Mouse (Mus musculus) heart, embryonic 14.5 days (tissue): ENCODE results near the gene Mapk8ip1. TPM values are rescaled to one million over a fixed set of nuclear protein-coding genes. Genes with fewer than 3 reads are reported as not detected.
A peak's percentile ranks its signal among the peaks of the same experiment; 100 is the strongest.

Experiments used
- ATAC-seq: fragments of 200-750 bp; cut with Nextera tagmentation; 2 replicates; pipeline ENCODE4 v1.8.0; 2017; ENCODE audit warnings: low read depth, moderate TSS enrichment; ENCODE audit not compliant: insufficient number of reproducible peaks, insufficient read depth, low FRiP score
- H3K27ac ChIP-seq, 2 experiments: fragments of 200-500 bp in 1 of 2; fragments of 300-500 bp in 1 of 2; sonication (generic) in 1 of 2; replicated peaks in 1 of 2; 2 replicates each; pipeline ENCODE4 v1.5.1; 2012 to 2014; ENCODE audit warnings: low read depth in 2 of 2, low read length in 2 of 2, control low read depth in 1 of 2, mild to moderate bottlenecking in 1 of 2, mixed read lengths in 1 of 2; ENCODE audit not compliant: control insufficient read depth in 1 of 2, insufficient read depth in 1 of 2
- H3K27me3 ChIP-seq: fragments of 300-500 bp; sonication (generic); 2 replicates; pipeline ENCODE4 v1.6.1; 2014; ENCODE audit warnings: mild to moderate bottlenecking, low read length, control low read depth; ENCODE audit not compliant: control insufficient read depth, insufficient read depth
- H3K36me3 ChIP-seq: fragments of 300-500 bp; sonication (generic); 2 replicates; pipeline ENCODE4 v1.6.1; 2014; ENCODE audit warnings: mild to moderate bottlenecking, control low read depth, low read length, mixed read lengths; ENCODE audit not compliant: control insufficient read depth, insufficient read depth
- H3K4me1 ChIP-seq, 2 experiments: fragments of 200-500 bp in 1 of 2; fragments of 300-500 bp in 1 of 2; sonication (generic) in 1 of 2; 2 replicates each; pipeline ENCODE4 v1.6.1; 2012 to 2014; ENCODE audit warnings: low read length in 2 of 2, control low read depth in 1 of 2, mixed read lengths in 1 of 2; ENCODE audit not compliant: control insufficient read depth in 2 of 2, insufficient read depth in 2 of 2
- H3K4me2 ChIP-seq: fragments of 300-500 bp; sonication (generic); 2 replicates; pipeline ENCODE4 v1.6.1; 2014; ENCODE audit warnings: mild to moderate bottlenecking, low read length
- H3K4me3 ChIP-seq, 2 experiments: fragments of 200-500 bp in 1 of 2; fragments of 300-500 bp in 1 of 2; sonication (generic) in 1 of 2; 2 replicates each; pipeline ENCODE4 v1.5.1; 2012 to 2014; ENCODE audit warnings: low read length in 2 of 2, mild to moderate bottlenecking in 2 of 2, control low read depth in 1 of 2, low read depth in 1 of 2, moderate library complexity in 1 of 2; ENCODE audit not compliant: control insufficient read depth in 1 of 2, insufficient read depth in 1 of 2
- H3K9ac ChIP-seq: fragments of 300-500 bp; sonication (generic); 2 replicates; pipeline ENCODE4 v1.6.1; 2014; ENCODE audit warnings: mild to moderate bottlenecking, low read length
- H3K9me3 ChIP-seq: fragments of 300-500 bp; sonication (generic); 2 replicates; pipeline ENCODE4 v1.6.1; 2016; ENCODE audit warnings: low read length, control low read depth; ENCODE audit not compliant: control insufficient read depth
- WGBS: fragments of 180-500 bp; shearing (Covaris S2); extraction: QIAGEN DNeasy Blood & Tissue Kit; methylation state at CpG from one replicate; pipeline ENCODE4 v1.1.7; 2014; 5-methylcytosine and 5-hydroxymethylcytosine counted together
- polyA plus RNA-seq: library from polyadenylated mRNA; unstranded; fragments of >200 nt; fragmentation: Nextera tagmentation; extraction: Ambion mirVana; gene quantifications from 2 replicates; pipeline ENCODE4 v1.2.1, GENCODE M21; 2014

The Mapk8ip1 gene
- polyA plus RNA-seq: 1.9 and 2.9 TPM in 2 replicates

DNA sequence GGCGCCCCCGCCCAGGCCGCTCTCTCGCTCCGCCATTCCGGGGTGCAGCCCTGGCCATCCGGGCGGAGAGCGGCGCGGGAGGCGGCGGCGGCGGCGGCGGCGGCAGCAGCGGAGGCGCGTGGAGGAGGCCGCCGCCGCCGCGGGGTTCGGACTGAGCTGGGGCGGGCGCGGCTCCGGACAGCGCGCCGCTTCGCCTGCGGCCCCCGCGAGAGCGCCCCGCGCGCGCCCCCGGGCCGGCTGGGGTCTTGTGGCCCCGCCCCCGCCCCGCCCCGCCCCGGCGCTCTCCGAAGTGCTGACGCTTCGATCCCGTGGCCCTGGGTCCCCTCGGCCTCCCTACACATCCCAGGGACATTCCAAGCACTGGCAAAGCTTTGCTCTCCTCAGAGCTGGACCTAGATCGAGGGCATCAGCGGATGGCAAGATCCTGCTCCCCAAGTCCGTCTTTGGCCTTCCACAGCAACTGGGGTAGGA, at the start of gene Mapk8ip1:
Mapk8ip1 (minus strand) TSS at position 173 of the 471 bp plus-strand sequence.
- H3K4me3 ChIP-seq: peak within 1 kb of the TSS; percentile 50 to 63
- peaks cover 16% of the 10 kb centered on the region for H3K36me3 ChIP-seq
- H3K9ac ChIP-seq: peak within 1 kb of the TSS; percentile 64
- ATAC-seq: 0 out of 2 replicates have a peak, but pooled peaks have one; percentile 41
- 2% methylated on average over 24 of the region's 59 CpGs for WGBS
- no peaks in the 10 kb centered on the region for H3K9me3 ChIP-seq
- peaks cover 8% of the 10 kb centered on the region; the same call in 1 of the 2 replicates for H3K27me3 ChIP-seq
- H3K4me2 ChIP-seq: peak within 1 kb of the TSS; percentile 92
- no peak within 1 kb of the TSS for H3K27ac ChIP-seq
- H3K4me1 ChIP-seq: peaks cover 3% of the 10 kb centered on the region in 2 experiments; a peak in 1 of 4 replicates

DNA sequence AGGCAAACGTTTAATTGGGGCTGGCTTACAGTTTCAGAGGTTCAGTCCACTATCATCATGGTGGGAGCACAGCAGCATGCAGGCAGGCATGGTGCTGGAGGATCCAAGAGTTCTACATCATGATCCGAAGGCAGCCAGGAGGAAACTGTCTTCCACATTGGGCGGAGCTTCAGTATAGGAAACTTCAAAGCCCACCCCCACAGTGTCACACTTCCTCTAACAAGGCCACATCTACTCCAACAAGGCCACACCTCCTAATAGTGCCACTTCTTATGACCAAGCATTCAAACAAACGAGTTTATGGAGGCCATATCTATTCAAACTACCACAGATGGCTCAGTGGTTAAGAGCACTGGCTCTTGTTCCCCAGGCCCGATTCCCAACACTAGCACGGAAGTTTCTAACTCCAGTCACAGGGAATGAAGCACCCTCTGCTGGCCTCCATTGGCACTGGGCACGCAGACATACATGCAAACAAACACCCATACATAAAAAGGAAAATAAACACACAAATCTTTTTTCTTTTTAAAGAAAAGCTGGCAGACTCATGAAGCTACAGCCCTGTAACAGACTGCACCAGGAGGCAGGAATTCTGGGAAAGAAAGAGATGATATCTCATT, 46.2 kb upstream of the Mapk8ip1 start:
- H3K4me1 ChIP-seq: peaks cover 3 to 5% of the 10 kb centered on the region in 2 experiments; a peak in 3 of 4 replicates
- no peak overlapping the region for H3K4me2 ChIP-seq
- H3K27me3 ChIP-seq: no peaks in the 10 kb centered on the region
- WGBS: 66% methylated on average over 7 of the region's 7 CpGs
- H3K27ac ChIP-seq: no peak overlapping the region
- no peaks in the 10 kb centered on the region for H3K9me3 ChIP-seq
- H3K4me3 ChIP-seq: no peak overlapping the region
- no peak for ATAC-seq
- peaks cover 4% of the 10 kb centered on the region; the same call in 1 of the 2 replicates for H3K36me3 ChIP-seq
- H3K9ac ChIP-seq: no peak overlapping the region

DNA sequence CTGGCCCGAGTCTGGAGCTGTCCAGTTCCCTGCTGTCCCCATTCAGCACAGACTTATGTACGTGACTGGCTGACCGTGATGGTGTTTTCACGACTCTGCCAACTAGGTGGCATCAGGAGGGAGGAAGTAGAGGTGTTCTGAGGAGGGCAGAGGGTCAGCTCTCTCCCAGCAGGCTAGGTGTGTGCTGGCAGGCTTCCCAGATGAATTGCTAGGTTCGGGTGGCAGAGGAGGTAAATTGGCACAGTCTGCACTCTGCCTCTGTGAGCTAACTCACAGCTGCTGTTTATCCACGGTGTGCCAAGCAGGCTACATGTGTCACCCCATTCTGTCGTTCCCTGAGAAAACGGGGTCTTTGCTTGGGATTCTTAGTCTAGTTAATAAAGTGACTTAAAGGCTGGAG, 45.6 kb upstream of the Mapk8ip1 start:
- WGBS: 79% methylated on average over 8 of the region's 8 CpGs
- H3K9ac ChIP-seq: no peak overlapping the region
- no peak overlapping the region for H3K4me3 ChIP-seq
- peaks cover 5 to 11% of the 10 kb centered on the region in 2 experiments; a peak in 3 of 4 replicates for H3K4me1 ChIP-seq
- H3K36me3 ChIP-seq: no peaks in the 10 kb centered on the region
- no peak overlapping the region for H3K27ac ChIP-seq
- no peak for ATAC-seq
- H3K27me3 ChIP-seq: no peaks in the 10 kb centered on the region
- H3K4me2 ChIP-seq: no peak overlapping the region
- no peaks in the 10 kb centered on the region for H3K9me3 ChIP-seq

DNA sequence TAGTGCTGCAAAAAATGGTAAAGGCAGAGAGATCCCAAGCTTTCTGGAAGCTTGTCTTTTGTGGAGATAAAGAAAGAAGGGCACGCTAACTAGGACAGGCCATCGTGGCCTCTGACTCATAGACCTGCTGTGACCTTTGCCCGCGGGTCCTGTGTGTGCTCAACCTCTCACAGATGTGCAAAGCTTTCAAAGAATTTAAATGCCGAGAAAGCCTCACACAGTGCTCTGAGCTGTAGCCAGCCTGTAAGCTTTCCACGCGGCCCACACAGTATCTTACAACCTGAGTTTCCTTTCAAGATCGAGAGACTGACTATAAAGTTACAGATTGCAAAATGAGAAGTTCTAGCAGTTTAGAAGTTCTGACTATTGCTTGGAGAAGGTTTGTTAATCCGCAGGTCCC, 44.8 kb upstream of the Mapk8ip1 start:
- Histone ChIP-seq H3K27ac (no peak overlapping the region), H3K9ac (no peak overlapping the region), H3K36me3 (no peaks in the 10 kb centered on the region), H3K9me3 (no peaks in the 10 kb centered on the region), H3K4me1 (peaks cover 5 to 11% of the 10 kb centered on the region in 2 experiments; a peak in 3 of 4 replicates), H3K27me3 (no peaks in the 10 kb centered on the region), H3K4me2 (no peak overlapping the region), H3K4me3 (no peak overlapping the region)
- no peak for ATAC-seq
- 56% methylated on average over 9 of the region's 9 CpGs for WGBS

DNA sequence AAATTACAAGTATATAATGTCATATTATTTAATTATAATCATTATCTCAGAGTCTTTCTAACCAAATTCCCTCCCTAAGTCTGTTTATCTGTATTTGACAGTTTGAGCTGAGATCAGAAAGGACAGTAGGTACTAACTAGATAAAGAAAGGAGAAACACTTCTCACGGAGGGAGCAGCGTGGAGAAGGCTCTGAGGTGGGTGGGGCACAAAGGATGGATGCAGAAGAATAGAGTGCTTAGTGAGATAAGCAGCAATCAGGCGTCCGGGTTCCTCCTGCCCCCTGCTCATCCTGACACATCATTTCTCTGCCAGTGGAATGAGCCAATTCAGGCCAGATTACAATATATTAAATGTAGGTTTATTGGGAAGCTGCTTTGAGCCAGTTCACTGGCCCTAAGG, 43.3 kb upstream of the Mapk8ip1 start:
- no peaks in the 10 kb centered on the region for H3K27me3 ChIP-seq
- peaks cover 5 to 11% of the 10 kb centered on the region in 2 experiments; a peak in 3 of 4 replicates for H3K4me1 ChIP-seq
- ATAC-seq: no peak
- no peaks in the 10 kb centered on the region for H3K36me3 ChIP-seq
- H3K9me3 ChIP-seq: no peaks in the 10 kb centered on the region
- no peak overlapping the region for H3K4me2 ChIP-seq
- H3K9ac ChIP-seq: no peak overlapping the region
- WGBS: 14% methylated on average over 4 of the region's 4 CpGs
- H3K27ac ChIP-seq: no peak overlapping the region
- H3K4me3 ChIP-seq: no peak overlapping the region

DNA sequence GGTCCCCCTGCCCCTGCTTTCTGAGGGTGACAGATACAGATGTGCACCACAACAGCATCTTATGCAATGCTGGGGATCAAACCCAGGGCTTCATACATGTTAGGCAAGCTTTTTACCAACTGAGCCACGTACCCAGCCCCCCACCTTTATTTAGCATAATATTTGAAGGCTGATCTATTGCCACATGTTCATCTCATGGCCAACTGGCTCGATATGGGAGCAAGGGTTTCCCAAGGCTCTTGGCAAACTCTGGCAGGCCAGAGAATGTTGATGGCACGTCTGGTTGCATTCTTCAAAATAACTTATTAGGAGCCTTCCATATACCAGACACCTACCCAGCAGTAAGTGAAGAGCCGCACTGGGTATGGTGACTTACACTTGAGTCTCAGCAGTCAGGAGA, 42.2 kb upstream of the Mapk8ip1 start:
- WGBS: 74% methylated on average over 4 of the region's 4 CpGs
- no peak overlapping the region for H3K4me2 ChIP-seq

DNA sequence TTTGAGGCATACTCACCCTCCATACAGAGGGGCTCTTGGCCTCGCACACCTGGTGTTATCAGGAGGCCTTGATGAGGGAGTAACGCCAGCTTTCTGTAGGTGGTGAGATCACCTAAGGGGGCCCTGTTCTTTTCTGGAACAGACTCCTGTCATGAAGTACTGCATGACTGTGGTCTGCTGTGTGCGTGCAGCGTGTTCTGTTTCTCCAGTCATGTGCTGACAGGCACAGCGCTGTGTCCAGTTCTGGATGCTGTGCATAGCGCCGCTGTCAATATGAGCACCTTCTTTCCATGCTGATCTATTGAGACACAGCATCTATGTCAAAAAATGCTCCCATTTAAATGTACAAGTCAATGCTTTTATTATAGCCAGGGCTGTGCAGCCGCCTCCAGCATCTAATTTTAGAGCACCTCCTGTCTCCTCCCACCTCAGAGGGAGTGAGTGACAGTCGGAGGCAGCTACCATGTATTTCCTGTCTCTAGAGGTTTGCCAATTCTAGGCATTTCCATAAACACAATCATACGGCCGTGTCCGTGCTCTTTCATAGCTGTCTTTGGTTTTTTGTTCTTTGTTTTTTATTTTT, 41.4 kb upstream of the Mapk8ip1 start:
- Histone ChIP-seq H3K9ac (peak overlapping the region; percentile 7; the same call in 1 of the 2 replicates), H3K4me2 (0 out of 2 replicates have a peak overlapping the region, but pooled peaks have one; percentile 30), H3K4me1 (peaks cover 5 to 13% of the 10 kb centered on the region in 2 experiments; a peak in 3 of 4 replicates), H3K4me3 (no peak overlapping the region), H3K27ac (no peak overlapping the region), H3K36me3 (no peaks in the 10 kb centered on the region), H3K9me3 (no peaks in the 10 kb centered on the region), H3K27me3 (no peaks in the 10 kb centered on the region; the same call in 1 of the 2 replicates)
- WGBS: 38% methylated on average over 12 of the region's 12 CpGs
- no peak for ATAC-seq

More for the DNA sequence above, 42.2 kb upstream of the Mapk8ip1 start:
- Histone ChIP-seq H3K36me3 (no peaks in the 10 kb centered on the region), H3K4me3 (no peak overlapping the region), H3K4me1 (peaks cover 5 to 11% of the 10 kb centered on the region in 2 experiments; a peak in 3 of 4 replicates), H3K27me3 (no peaks in the 10 kb centered on the region; the same call in 1 of the 2 replicates), H3K9me3 (no peaks in the 10 kb centered on the region), H3K9ac (no peak overlapping the region), H3K27ac (no peak overlapping the region)
- no peak for ATAC-seq
